Mouse (Mus musculus) heart, postnatal 25 days (tissue): ENCODE results near the gene Fbxo31. TPM values are rescaled to one million over a fixed set of nuclear protein-coding genes. Genes with fewer than 3 reads are reported as not detected.

ENCODE experiments used
- total RNA-seq, 2 experiments: library from RNA; stranded (reverse); gene quantifications; 2 replicates each; pipeline ENCODE4 v1.2.3; 2021

Fbxo31 gene
- total RNA-seq, 2 experiments from 2014 or later, result 93.0 to 105 TPM

Other genes with a start within 250 kb of the Fbxo31 start
- gene 1700018B08Rik, start 34.5 kb downstream of the Fbxo31 start, total RNA-seq, result not detected
- 100 to 1,000 TPM; 231 to 247 TPM for gene Map1lc3b, start 11.6 kb upstream of the Fbxo31 start, total RNA-seq
- 10 to 100 TPM; 27.1 to 31.3 TPM for gene Zcchc14, start 74.1 kb upstream of the Fbxo31 start, total RNA-seq
- not detected for gene Jph3, start 150.8 kb upstream of the Fbxo31 start, total RNA-seq